Mouse (Mus musculus) neural tube, embryonic 15.5 days (tissue): Measurements from ENCODE around the gene Ccnb2. TPM values are rescaled to one million over a fixed set of nuclear protein-coding genes. Genes with fewer than 3 reads are reported as not detected.

Experiments
- ATAC-seq: fragments of 200-750 bp; cut with Nextera tagmentation; 2 replicates; pipeline ENCODE4 v1.8.0; 2017; ENCODE audit warnings: mild to moderate bottlenecking, moderate TSS enrichment, moderate library complexity; ENCODE audit not compliant: low FRiP score
- H3K27ac ChIP-seq: fragments of 300-500 bp; sonication (generic); replicated peaks from 2 replicates; pipeline ENCODE4 v1.5.1; 2015; ENCODE audit warnings: mild to moderate bottlenecking, inconsistent platforms
- H3K27me3 ChIP-seq: fragments of 300-500 bp; sonication (generic); replicated peaks from 2 replicates; pipeline ENCODE4 v1.6.1; 2015; ENCODE audit warnings: inconsistent platforms
- H3K36me3 ChIP-seq: fragments of 300-500 bp; sonication (generic); 2 replicates; pipeline ENCODE4 v1.6.1; 2015; ENCODE audit warnings: inconsistent platforms
- H3K4me1 ChIP-seq: fragments of 300-500 bp; sonication (generic); 2 replicates; pipeline ENCODE4 v1.6.1; 2015; ENCODE audit warnings: inconsistent platforms
- H3K4me2 ChIP-seq: fragments of 300-500 bp; sonication (generic); 2 replicates; pipeline ENCODE4 v1.6.1; 2015; ENCODE audit warnings: inconsistent platforms, mild to moderate bottlenecking, moderate library complexity
- H3K4me3 ChIP-seq: fragments of 300-500 bp; sonication (generic); replicated peaks from 2 replicates; pipeline ENCODE4 v1.5.1; 2015; ENCODE audit warnings: mild to moderate bottlenecking, inconsistent platforms
- H3K9ac ChIP-seq: fragments of 300-500 bp; sonication (generic); replicated peaks from 2 replicates; pipeline ENCODE4 v1.6.1; 2015; ENCODE audit warnings: mild to moderate bottlenecking, inconsistent platforms
- H3K9me3 ChIP-seq: fragments of 300-500 bp; sonication (generic); replicated peaks from 2 replicates; pipeline ENCODE4 v1.6.1; 2016; ENCODE audit warnings: inconsistent platforms
- WGBS: fragments of 180-500 bp; shearing (Covaris S2); methylation state at CpG from one replicate; pipeline ENCODE4 v1.1.7; 2015; ENCODE audit warnings: mixed read lengths; 5-methylcytosine and 5-hydroxymethylcytosine counted together
- microRNA-seq: library from miRNA; unstranded; fragments of <30 nt; microRNA quantifications from one replicate; pipeline ENCODE4, GENCODE M21; 2017
- polyA plus RNA-seq: library from polyadenylated mRNA; unstranded; fragments of >200 nt; fragmentation: Nextera tagmentation; extraction: Ambion mirVana; gene quantifications from 2 replicates; pipeline ENCODE4 v1.2.1, GENCODE M21; 2015

The Ccnb2 gene
- polyA plus RNA-seq, 1 experiment from 2014 or later, result 17.9 TPM

- Histone ChIP-seq H3K36me3 (no peaks in the 10 kb centered on the region), H3K9ac (no peak overlapping the region), H3K9me3 (no peaks in the 10 kb centered on the region), H3K27ac (no peak overlapping the region), H3K4me3 (no peak overlapping the region), H3K4me2 (no peak overlapping the region), H3K4me1 (no peaks in the 10 kb centered on the region), H3K27me3 (no peaks in the 10 kb centered on the region)
- no peak for ATAC-seq
- 84% methylated on average over 12 of the region's 12 CpGs for WGBS
These were observed 39.3 kb downstream of the Ccnb2 start for GRCm38 (mm10) chr9:70382091-70382490.

DNA sequence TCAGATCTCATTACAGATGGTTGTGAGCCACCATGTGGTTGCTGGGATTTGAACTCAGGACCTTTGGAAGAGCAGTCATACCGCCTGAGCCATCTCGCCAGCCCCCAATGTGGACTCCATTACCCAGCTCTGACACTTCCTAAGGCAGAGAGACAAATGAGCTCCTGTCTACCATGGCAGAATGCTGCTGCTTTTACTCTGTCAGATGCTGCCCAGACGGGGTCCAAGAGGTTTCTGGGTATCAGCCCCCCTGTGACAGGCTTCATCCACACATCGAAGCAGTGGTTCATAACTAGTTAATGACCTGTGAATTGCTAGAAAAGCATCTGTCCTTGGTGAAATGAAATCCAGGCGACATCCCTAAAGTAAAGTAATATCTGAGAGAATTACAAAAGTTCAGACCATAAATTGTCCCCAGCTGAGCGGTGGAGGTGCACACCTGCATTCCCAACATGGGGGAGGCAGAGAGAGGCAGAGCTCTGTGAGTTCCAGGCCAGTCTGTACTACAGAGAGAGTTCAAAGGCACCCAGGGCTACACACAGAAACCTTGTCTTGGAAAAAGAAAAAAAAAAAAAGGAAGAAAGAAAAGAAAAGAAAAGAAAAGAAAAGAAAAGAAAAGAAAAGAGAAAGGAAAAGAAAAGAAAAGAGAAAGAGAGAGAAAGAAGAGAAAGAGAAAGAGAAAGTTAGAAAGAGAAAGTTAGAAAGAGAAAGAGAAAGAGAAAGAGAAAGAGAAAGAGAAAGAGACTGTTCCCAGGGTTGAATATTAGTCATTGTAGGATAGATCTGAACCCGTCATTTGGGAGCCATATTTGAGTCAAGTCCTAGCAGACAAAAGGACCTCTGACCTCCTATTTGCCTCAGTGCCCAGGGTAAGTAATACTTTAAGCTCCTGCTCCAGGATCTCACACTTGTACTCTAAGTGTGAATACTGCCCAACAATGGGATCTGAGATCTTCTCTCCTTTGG lies 41.6 kb downstream of the Ccnb2 start:
- H3K9me3 ChIP-seq, result no peaks in the 10 kb centered on the region
- WGBS, result 86% methylated on average over 7 of the region's 7 CpGs
- H3K4me2 ChIP-seq, result no peak overlapping the region
- no peak overlapping the region for H3K27ac ChIP-seq
- ATAC-seq, result no peak
- no peak overlapping the region for H3K9ac ChIP-seq
- H3K4me3 ChIP-seq, result no peak overlapping the region
- no peaks in the 10 kb centered on the region for H3K4me1 ChIP-seq
- H3K27me3 ChIP-seq, result no peaks in the 10 kb centered on the region
- no peaks in the 10 kb centered on the region for H3K36me3 ChIP-seq

DNA sequence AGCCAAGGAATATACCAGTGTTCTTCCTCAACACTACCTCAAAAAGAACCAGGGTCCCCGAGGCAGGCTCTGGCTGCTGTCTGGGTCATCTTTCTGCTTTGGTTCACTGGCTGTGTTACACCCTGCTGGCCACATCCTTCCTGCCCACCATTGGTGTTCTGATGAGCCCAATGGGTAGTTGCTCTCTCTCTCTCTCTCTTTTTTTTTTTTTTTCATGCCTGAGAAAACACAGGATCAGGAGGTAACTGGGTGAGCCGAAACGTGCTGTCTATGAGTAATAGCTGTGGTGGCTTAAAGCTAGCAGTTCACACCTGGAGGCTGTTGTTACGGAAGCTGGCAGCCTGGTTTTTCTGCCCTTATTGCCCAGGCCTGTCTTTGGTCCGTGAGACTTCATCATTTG lies 49.7 kb downstream of the Ccnb2 start:
- peaks cover 4% of the 10 kb centered on the region; the same call in 1 of the 2 replicates for H3K36me3 ChIP-seq
- 78% methylated on average over 5 of the region's 5 CpGs for WGBS
- no peak overlapping the region for H3K27ac ChIP-seq
- H3K4me2 ChIP-seq, result no peak overlapping the region
- no peaks in the 10 kb centered on the region for H3K27me3 ChIP-seq
- no peak overlapping the region for H3K9ac ChIP-seq
- no peak overlapping the region for H3K4me3 ChIP-seq
- H3K9me3 ChIP-seq, result no peaks in the 10 kb centered on the region
- no peaks in the 10 kb centered on the region for H3K4me1 ChIP-seq
- no peak for ATAC-seq

DNA sequence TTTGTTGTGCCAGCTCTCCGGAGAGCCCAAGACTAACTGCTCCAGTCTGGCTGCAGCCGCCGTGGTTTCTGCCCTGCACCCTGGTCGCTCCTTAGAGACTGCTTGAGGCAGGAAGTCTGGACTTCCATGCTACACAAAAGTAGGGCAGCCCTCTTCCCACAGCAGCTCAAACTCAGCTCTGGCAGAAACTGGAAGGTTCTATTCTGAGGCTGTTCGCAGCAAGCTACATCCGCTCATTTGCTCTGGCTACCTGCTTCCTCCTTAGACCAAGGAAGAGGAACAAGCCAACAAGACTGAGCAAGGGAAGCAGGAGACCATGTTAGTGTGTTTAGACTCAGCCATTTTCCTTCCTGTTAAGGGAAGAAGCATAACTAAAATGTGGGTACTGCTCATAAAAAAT lies 54.4 kb downstream of the Ccnb2 start:
- Histone ChIP-seq H3K36me3 (peaks cover 4% of the 10 kb centered on the region; the same call in 1 of the 2 replicates), H3K9ac (no peak overlapping the region), H3K4me2 (no peak overlapping the region), H3K9me3 (no peaks in the 10 kb centered on the region), H3K4me1 (no peaks in the 10 kb centered on the region), H3K4me3 (no peak overlapping the region), H3K27me3 (no peaks in the 10 kb centered on the region), H3K27ac (no peak overlapping the region)
- 93% methylated on average over 6 of the region's 6 CpGs for WGBS
- no peak for ATAC-seq

DNA sequence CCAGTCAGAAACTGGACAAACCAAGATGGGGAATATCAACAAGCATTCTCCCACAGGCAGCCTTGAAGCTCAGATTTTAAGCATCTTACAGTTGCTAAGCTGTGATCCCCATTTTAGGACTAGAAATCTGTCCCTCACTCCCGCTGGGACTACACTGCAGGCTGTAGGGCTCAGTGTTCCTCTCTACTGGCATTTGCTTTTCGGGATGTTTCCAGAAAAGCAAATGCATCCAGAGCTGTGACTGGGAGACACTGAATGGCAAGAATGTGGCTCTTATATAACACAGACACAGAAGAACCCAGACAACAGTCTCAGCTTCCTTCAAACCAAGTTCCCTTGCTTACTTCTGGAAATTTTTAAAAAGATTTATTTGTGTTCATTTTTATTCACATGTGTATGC lies 55.4 kb downstream of the Ccnb2 start:
- H3K4me1 ChIP-seq, result no peaks in the 10 kb centered on the region
- no peaks in the 10 kb centered on the region for H3K9me3 ChIP-seq
- no peak for ATAC-seq
- H3K4me2 ChIP-seq, result no peak overlapping the region
- H3K9ac ChIP-seq, result no peak overlapping the region
- 83% methylated on average over 2 of the region's 2 CpGs for WGBS
- H3K27me3 ChIP-seq, result no peaks in the 10 kb centered on the region
- peaks cover 4% of the 10 kb centered on the region; the same call in 1 of the 2 replicates for H3K36me3 ChIP-seq
- H3K4me3 ChIP-seq, result no peak overlapping the region
- H3K27ac ChIP-seq, result no peak overlapping the region

DNA sequence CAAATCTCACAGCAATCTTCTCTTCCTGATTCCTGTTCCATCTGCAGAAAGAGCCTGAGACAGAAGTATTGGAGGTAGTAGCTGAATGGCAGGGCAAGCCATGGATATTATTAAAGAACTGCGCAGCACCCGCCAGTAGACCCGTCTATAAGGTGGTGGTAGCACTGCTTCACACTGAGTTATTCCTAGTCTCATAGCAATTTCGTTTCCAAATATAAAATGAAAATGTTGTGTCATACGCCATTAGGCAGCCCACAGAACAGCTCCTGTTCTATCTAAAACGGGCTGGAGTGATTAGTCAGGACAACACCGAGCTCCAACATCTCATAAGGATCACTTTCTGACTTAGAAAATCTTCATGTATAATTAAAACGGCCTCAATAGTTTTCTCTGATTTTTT lies 56.6 kb downstream of the Ccnb2 start:
- Histone ChIP-seq H3K4me3 (no peak overlapping the region), H3K36me3 (peaks cover 4% of the 10 kb centered on the region; the same call in 1 of the 2 replicates), H3K27me3 (no peaks in the 10 kb centered on the region), H3K4me2 (no peak overlapping the region), H3K9ac (no peak overlapping the region), H3K27ac (no peak overlapping the region), H3K9me3 (no peaks in the 10 kb centered on the region), H3K4me1 (no peaks in the 10 kb centered on the region)
- WGBS, result 93% methylated on average over 8 of the region's 8 CpGs
- ATAC-seq, result no peak

GRCm38 (mm10) chr9:70359402-70360131 lies 61.8 kb downstream of the Ccnb2 start:
- Histone ChIP-seq H3K36me3 (no peaks in the 10 kb centered on the region), H3K9ac (no peak overlapping the region), H3K9me3 (no peaks in the 10 kb centered on the region; the same call in 1 of the 2 replicates), H3K27me3 (no peaks in the 10 kb centered on the region), H3K4me2 (no peak overlapping the region), H3K4me1 (no peaks in the 10 kb centered on the region), H3K4me3 (no peak overlapping the region), H3K27ac (no peak overlapping the region)
- ATAC-seq, result no peak
- 97% methylated on average over 2 of the region's 2 CpGs for WGBS

Small RNA genes within 50 kb of the gene (microRNA-seq; reads per million reads assigned to microRNA genes)
- 4.0 reads per million, percentile 16 among the genes with 10 or more reads in this experiment for gene Mir5626

Other genes with a start within 250 kb of the Ccnb2 start
- gene Myo1e, start 214.2 kb downstream of the Ccnb2 start, polyA plus RNA-seq, result 5.3 and 8.9 TPM in 2 replicates
- 27.9 and 28.8 TPM in 2 replicates for gene Rnf111, start 82.2 kb upstream of the Ccnb2 start, polyA plus RNA-seq
- gene Sltm, start 121.2 kb upstream of the Ccnb2 start, polyA plus RNA-seq, result 56.2 and 58.6 TPM in 2 replicates
- gene Gm10642, start 234.7 kb upstream of the Ccnb2 start, polyA plus RNA-seq, result 0.42 and 0.74 TPM in 2 replicates
- 19.3 and 22.3 TPM in 2 replicates for gene Mindy2, start 235.6 kb upstream of the Ccnb2 start, polyA plus RNA-seq